Mouse (Mus musculus): ENCODE measurements at regions not wholly inside any gene's neighbourhood (a gene's known extent, or its start where the extent isn't known, plus 50 kb on each side); places are given as distances from the start of the nearest gene placed in this dataset.

- DNase-seq (ENCODE audit: low spot score) (no peak), ATAC-seq (replicated peaks; ENCODE audit: low FRiP score) (no peak)
- Histone ChIP-seq H3K4me1 (replicated peaks; ENCODE audit: control insufficient read depth, insufficient read depth, low read length) (no peaks in the 10 kb centered on the region), H3K36me3 (ENCODE audit: control insufficient read depth, insufficient read depth, low read length) (no peaks in the 10 kb centered on the region), H3K27me3 (replicated peaks; ENCODE audit: control insufficient read depth, insufficient read depth, low read length) (no peaks in the 10 kb centered on the region), H3K9me3 (ENCODE audit: control insufficient read depth, low read length) (no peaks in the 10 kb centered on the region), H3K27ac (ENCODE audit: low read depth, low read length) (no peak overlapping the region), H3K4me2 (no peak overlapping the region), H3K9ac (ENCODE audit: low read depth, low read length) (no peak overlapping the region), H3K4me3 (ENCODE audit: low read depth, low read length) (no peak overlapping the region)
- WGBS: 78% methylated on average over 3 of the region's 3 CpGs
Measured at GRCm38 (mm10) chr14:25299673-25300190, 159.3 kb upstream of the Zmiz1 start.

DNA sequence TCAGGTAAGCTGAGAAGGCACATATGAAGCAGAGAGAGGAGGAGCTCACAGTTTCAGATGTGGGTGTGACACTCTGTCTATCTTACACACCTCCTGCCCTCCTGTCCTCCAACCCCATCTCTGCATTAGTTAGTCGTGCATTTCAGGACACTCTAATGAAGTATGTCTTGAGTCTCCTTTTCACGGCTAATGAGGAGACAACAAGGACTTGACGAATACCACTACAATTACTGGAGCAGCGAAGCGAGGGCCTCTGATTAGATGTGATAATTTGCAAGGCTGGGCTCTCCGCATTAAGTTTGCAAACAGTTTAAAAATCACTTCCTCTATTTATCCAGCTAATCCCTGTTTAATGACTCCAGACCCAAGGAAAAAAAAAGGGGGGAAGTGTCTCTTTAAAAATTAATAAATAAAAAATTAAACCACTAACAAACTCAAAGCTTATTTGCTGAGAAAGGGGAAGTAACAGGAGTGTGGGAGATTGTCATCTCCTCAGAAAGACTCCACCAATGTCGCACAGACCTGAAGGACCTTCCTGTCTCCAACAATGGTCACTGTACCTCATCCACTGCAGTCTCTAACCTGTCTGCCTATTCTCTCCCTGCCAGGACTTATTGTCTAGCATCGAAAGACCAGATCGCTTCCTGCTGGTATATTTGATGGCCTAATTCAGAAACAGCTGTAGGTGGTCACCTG, 157.5 kb upstream of the Zmiz1 start:
- 44% methylated on average over 9 of the region's 9 CpGs for WGBS
- ATAC-seq (replicated peaks; ENCODE audit: low FRiP score) (no peak), DNase-seq (ENCODE audit: low spot score) (no peak)
- Histone ChIP-seq H3K4me3 (ENCODE audit: low read depth, low read length) (no peak overlapping the region), H3K9me3 (ENCODE audit: control insufficient read depth, low read length) (no peaks in the 10 kb centered on the region), H3K36me3 (ENCODE audit: control insufficient read depth, insufficient read depth, low read length) (no peaks in the 10 kb centered on the region), H3K27me3 (replicated peaks; ENCODE audit: control insufficient read depth, insufficient read depth, low read length) (no peaks in the 10 kb centered on the region), H3K4me1 (replicated peaks; ENCODE audit: control insufficient read depth, insufficient read depth, low read length) (no peaks in the 10 kb centered on the region), H3K9ac (ENCODE audit: low read depth, low read length) (no peak overlapping the region), H3K27ac (ENCODE audit: low read depth, low read length) (no peak overlapping the region), H3K4me2 (no peak overlapping the region)

DNA sequence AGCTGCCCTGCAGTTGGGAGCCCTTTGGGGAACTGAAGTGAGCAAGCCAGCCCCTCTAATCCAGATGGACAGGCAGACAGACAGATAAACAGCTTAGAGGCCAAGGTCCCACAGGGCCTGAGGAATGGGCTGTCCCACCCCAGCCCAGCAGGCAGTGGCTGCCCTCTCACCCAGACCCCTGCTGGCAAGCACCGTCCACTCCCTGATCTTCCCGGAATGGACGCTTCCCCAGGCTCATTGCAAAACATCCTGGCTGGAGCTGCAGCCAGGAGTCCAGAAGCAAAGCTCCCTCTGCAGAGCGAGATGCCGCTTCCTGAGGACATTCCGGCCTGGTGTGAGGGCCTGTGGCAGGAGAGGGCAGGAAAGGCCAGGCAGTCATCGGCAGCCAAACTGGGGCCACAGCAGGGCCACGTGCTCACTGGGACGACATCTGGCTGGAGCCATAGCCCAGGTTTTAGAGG, 154.6 kb upstream of the Zmiz1 start:
- WGBS: 22% methylated on average over 9 of the region's 9 CpGs
- ATAC-seq (replicated peaks; ENCODE audit: low FRiP score) (no peak; the same call in 1 of the 2 replicates), DNase-seq (ENCODE audit: low spot score) (no peak)
- H3K9me3 ChIP-seq (ENCODE audit: control insufficient read depth, low read length): no peaks in the 10 kb centered on the region
- no peaks in the 10 kb centered on the region for H3K4me1 ChIP-seq (replicated peaks; ENCODE audit: control insufficient read depth, insufficient read depth, low read length)
- no peak overlapping the region for H3K4me2 ChIP-seq
- H3K4me3 ChIP-seq (ENCODE audit: low read depth, low read length): no peak overlapping the region
- no peak overlapping the region for H3K9ac ChIP-seq (ENCODE audit: low read depth, low read length)
- H3K27ac ChIP-seq (ENCODE audit: low read depth, low read length): peak overlapping the region; percentile 19; the same call in 1 of the 2 replicates
- H3K27me3 ChIP-seq (replicated peaks; ENCODE audit: control insufficient read depth, insufficient read depth, low read length): no peaks in the 10 kb centered on the region
- H3K36me3 ChIP-seq (ENCODE audit: control insufficient read depth, insufficient read depth, low read length): no peaks in the 10 kb centered on the region

GRCm38 (mm10) chr14:25306166-25306565, 152.8 kb upstream of the Zmiz1 start:
- H3K27me3 ChIP-seq (replicated peaks; ENCODE audit: control insufficient read depth, insufficient read depth, low read length): no peaks in the 10 kb centered on the region
- H3K9ac ChIP-seq (ENCODE audit: low read depth, low read length): no peak overlapping the region
- no peaks in the 10 kb centered on the region for H3K9me3 ChIP-seq (ENCODE audit: control insufficient read depth, low read length)
- DNase-seq (ENCODE audit: low spot score): no peak
- WGBS: 63% methylated on average over 7 of the region's 7 CpGs
- H3K4me1 ChIP-seq (replicated peaks; ENCODE audit: control insufficient read depth, insufficient read depth, low read length): no peaks in the 10 kb centered on the region
- H3K4me3 ChIP-seq (ENCODE audit: low read depth, low read length): no peak overlapping the region
- no peak for ATAC-seq (replicated peaks; ENCODE audit: low FRiP score)
- H3K27ac ChIP-seq (ENCODE audit: low read depth, low read length): no peak overlapping the region
- H3K4me2 ChIP-seq: no peak overlapping the region
- no peaks in the 10 kb centered on the region for H3K36me3 ChIP-seq (ENCODE audit: control insufficient read depth, insufficient read depth, low read length)

DNA sequence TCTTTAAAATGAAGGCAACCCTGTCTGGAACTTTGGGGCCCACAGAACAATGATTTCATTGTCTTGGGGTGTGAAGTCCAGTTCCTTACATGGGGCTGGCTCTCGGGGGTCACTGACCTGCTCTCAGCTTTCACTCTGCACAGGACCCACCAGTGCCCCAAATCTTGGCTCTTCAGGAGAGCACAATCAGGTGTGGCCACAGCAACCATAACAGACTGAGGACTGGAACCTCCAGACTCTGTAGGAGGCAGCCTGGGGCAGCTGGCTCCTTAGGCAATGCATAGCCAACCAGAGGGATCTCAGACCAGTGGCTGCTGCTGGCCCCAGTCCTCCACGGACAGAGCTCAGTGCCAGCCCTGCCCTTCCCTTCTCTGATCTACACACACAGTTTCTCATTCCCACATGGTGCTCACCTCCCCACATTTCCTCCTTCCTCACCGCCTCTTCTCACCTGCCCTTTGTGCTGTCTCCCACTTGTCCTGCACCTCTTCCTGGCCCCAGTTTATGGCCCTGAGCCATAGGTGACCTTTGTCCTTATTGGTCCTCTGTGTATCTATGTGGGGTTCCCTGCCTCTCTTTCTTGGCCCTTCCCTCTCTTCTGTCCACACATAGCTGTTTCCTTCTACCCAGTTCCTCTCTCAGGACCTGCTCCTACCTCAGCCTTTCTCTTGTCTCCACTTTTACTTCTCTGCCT, 151.9 kb upstream of the Zmiz1 start:
- Histone ChIP-seq H3K4me2 (no peak overlapping the region), H3K4me1 (replicated peaks; ENCODE audit: control insufficient read depth, insufficient read depth, low read length) (no peaks in the 10 kb centered on the region; the same call in 1 of the 2 replicates), H3K9ac (ENCODE audit: low read depth, low read length) (no peak overlapping the region), H3K27ac (ENCODE audit: low read depth, low read length) (no peak overlapping the region), H3K36me3 (ENCODE audit: control insufficient read depth, insufficient read depth, low read length) (no peaks in the 10 kb centered on the region), H3K27me3 (replicated peaks; ENCODE audit: control insufficient read depth, insufficient read depth, low read length) (no peaks in the 10 kb centered on the region), H3K9me3 (ENCODE audit: control insufficient read depth, low read length) (no peaks in the 10 kb centered on the region), H3K4me3 (ENCODE audit: low read depth, low read length) (no peak overlapping the region)
- DNase-seq (ENCODE audit: low spot score): no peak
- 65% methylated on average over 3 of the region's 3 CpGs for WGBS
- ATAC-seq (replicated peaks; ENCODE audit: low FRiP score): no peak

DNA sequence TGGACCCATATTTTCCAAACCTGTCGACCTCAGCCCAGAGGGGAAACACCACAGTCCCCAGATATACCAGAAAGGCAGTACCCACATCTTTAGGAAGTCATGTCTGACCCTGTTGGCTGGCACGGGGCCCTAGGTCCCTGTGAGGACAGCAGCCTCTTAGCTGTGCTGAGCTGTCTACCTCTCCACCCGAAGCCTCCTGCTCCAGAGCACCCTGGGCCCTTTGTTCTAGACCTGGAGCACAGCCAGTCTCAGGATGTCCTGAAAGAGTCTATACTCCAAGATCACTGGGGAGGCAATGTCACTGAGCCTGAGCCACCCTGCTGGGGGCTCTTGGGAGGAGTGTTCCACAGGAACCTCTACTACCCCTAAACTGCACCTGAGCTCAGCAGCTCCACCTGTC, 150.9 kb upstream of the Zmiz1 start:
- DNase-seq (ENCODE audit: low spot score): no peak
- H3K4me1 ChIP-seq (replicated peaks; ENCODE audit: control insufficient read depth, insufficient read depth, low read length): no peaks in the 10 kb centered on the region; the same call in 1 of the 2 replicates
- WGBS: 60% methylated on average over 3 of the region's 3 CpGs

GRCm38 (mm10) chr14:25310671-25311151, 148.3 kb upstream of the Zmiz1 start:
- no peaks in the 10 kb centered on the region for H3K27me3 ChIP-seq (replicated peaks; ENCODE audit: control insufficient read depth, insufficient read depth, low read length)
- no peak overlapping the region for H3K27ac ChIP-seq (ENCODE audit: low read depth, low read length)
- ATAC-seq (replicated peaks; ENCODE audit: low FRiP score) (no peak), DNase-seq (ENCODE audit: low spot score) (no peak)
- WGBS: 56% methylated on average over 4 of the region's 4 CpGs
- H3K9me3 ChIP-seq (ENCODE audit: control insufficient read depth, low read length): no peaks in the 10 kb centered on the region
- no peak overlapping the region for H3K4me3 ChIP-seq (ENCODE audit: low read depth, low read length)
- no peak overlapping the region for H3K4me2 ChIP-seq
- no peaks in the 10 kb centered on the region for H3K36me3 ChIP-seq (ENCODE audit: control insufficient read depth, insufficient read depth, low read length)
- H3K4me1 ChIP-seq (replicated peaks; ENCODE audit: control insufficient read depth, insufficient read depth, low read length): no peaks in the 10 kb centered on the region; the same call in 1 of the 2 replicates
- no peak overlapping the region for H3K9ac ChIP-seq (ENCODE audit: low read depth, low read length)

More for the DNA sequence above, 150.9 kb upstream of the Zmiz1 start:
- no peak for ATAC-seq (replicated peaks; ENCODE audit: low FRiP score)
- Histone ChIP-seq H3K4me2 (no peak overlapping the region), H3K27ac (ENCODE audit: low read depth, low read length) (no peak overlapping the region), H3K9ac (ENCODE audit: low read depth, low read length) (no peak overlapping the region), H3K27me3 (replicated peaks; ENCODE audit: control insufficient read depth, insufficient read depth, low read length) (no peaks in the 10 kb centered on the region), H3K9me3 (ENCODE audit: control insufficient read depth, low read length) (no peaks in the 10 kb centered on the region), H3K36me3 (ENCODE audit: control insufficient read depth, insufficient read depth, low read length) (no peaks in the 10 kb centered on the region), H3K4me3 (ENCODE audit: low read depth, low read length) (no peak overlapping the region)

GRCm38 (mm10) chr14:25311475-25311874, 147.5 kb upstream of the Zmiz1 start:
- Histone ChIP-seq H3K9ac (ENCODE audit: low read depth, low read length) (no peak overlapping the region), H3K27me3 (replicated peaks; ENCODE audit: control insufficient read depth, insufficient read depth, low read length) (no peaks in the 10 kb centered on the region), H3K36me3 (ENCODE audit: control insufficient read depth, insufficient read depth, low read length) (no peaks in the 10 kb centered on the region), H3K4me3 (ENCODE audit: low read depth, low read length) (no peak overlapping the region), H3K4me1 (replicated peaks; ENCODE audit: control insufficient read depth, insufficient read depth, low read length) (no peaks in the 10 kb centered on the region; the same call in 1 of the 2 replicates), H3K27ac (ENCODE audit: low read depth, low read length) (no peak overlapping the region), H3K4me2 (no peak overlapping the region), H3K9me3 (ENCODE audit: control insufficient read depth, low read length) (no peaks in the 10 kb centered on the region)
- no peak for DNase-seq (ENCODE audit: low spot score)
- no peak for ATAC-seq (replicated peaks; ENCODE audit: low FRiP score)
- WGBS: 34% methylated on average over 3 of the region's 3 CpGs

All from liver, embryonic 11.5 days (tissue).